Mouse (Mus musculus) spleen, postnatal 10 days (tissue): ENCODE measurements around the gene Sos2.
"Not testable (repeated sequence)": the region's sequence is repeated elsewhere in the genome, so short reads cannot be mapped to it uniquely, and the experiment has no call there.

Source experiments
- DNase-seq, 2 experiments: peaks; one replicate each; pipeline ENCODE4 v3.0.0; 2021 to 2022; ENCODE audit warnings: low spot score in 2 of 2

Sos2 gene

GRCm38 (mm10) chr12:69569926-69570325, 111.7 kb downstream of the Sos2 start:
- no peak for DNase-seq

- no peak for DNase-seq
Measured at GRCm38 (mm10) chr12:69568266-69568665, 113.4 kb downstream of the Sos2 start.

GRCm38 (mm10) chr12:69561006-69561405, 120.6 kb downstream of the Sos2 start:
- not testable (repeated sequence) for DNase-seq

- no peak for DNase-seq
Measured at GRCm38 (mm10) chr12:69556221-69556861, 125.3 kb downstream of the Sos2 start.

- DNase-seq: no peak
Measured at GRCm38 (mm10) chr12:69545456-69546178, 136.0 kb downstream of the Sos2 start.

- no peak for DNase-seq
Measured at GRCm38 (mm10) chr12:69544994-69545393, 136.7 kb downstream of the Sos2 start.

- DNase-seq: no peak
Measured at GRCm38 (mm10) chr12:69544562-69544961, 137.1 kb downstream of the Sos2 start.

- DNase-seq: no peak
Measured at GRCm38 (mm10) chr12:69542376-69542775, 139.3 kb downstream of the Sos2 start.

GRCm38 (mm10) chr12:69541663-69542062, 140.0 kb downstream of the Sos2 start:
- DNase-seq: peak in 1 of 2 experiments; percentile 54

GRCm38 (mm10) chr12:69539353-69539752, 142.3 kb downstream of the Sos2 start:
- peak in 1 of 2 experiments; percentile 27 for DNase-seq

- peak; percentile 37 for DNase-seq
Measured at GRCm38 (mm10) chr12:69538362-69538950, 143.2 kb downstream of the Sos2 start.

- peak in 1 of 2 experiments; percentile 53 for DNase-seq
Measured at GRCm38 (mm10) chr12:69537675-69538361, 143.8 kb downstream of the Sos2 start.

GRCm38 (mm10) chr12:69537243-69537674, 144.4 kb downstream of the Sos2 start:
- DNase-seq: no peak

GRCm38 (mm10) chr12:69536616-69537242, 144.9 kb downstream of the Sos2 start:
- no peak for DNase-seq
